Mouse (Mus musculus) colon, adult 2 months (tissue): ENCODE data around the gene Mapkapk2. TPM values are rescaled to one million over a fixed set of nuclear protein-coding genes. Genes with fewer than 3 reads are reported as not detected.

ENCODE experiments used
- polyA plus RNA-seq: library from polyadenylated mRNA; depleted of rRNA; stranded (reverse); fragments of >200 nt; gene quantifications from 2 replicates; pipeline ENCODE4 v1.2.3, GENCODE M21; 2012; rRNA removed

Gene Mapkapk2
- polyA plus RNA-seq: 67.5 and 75.8 TPM in 2 replicates

DNA sequence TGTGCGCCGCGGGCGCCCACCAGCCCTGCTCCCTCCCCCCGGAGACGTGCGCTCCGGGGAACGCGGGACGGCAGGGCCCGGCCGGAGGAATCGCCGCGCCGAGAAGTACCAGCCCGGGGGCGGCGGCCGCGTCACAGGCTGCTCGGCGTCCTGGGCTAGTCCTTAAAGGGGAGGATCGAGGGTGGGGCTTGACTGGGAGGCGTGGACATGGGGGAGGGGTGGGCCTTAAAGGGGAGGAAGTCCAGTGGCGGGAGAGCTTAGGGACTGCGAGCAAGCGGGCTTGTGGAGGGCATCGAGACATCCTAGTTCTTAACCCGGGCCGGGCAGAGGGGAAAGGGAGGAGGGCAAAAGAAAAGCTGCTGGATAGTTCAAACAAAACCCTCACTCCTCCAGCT lies at the start of gene Mapkapk2:
Gene Mapkapk2, minus strand, starts transcription at position 127 of the 395 bp plus-strand sequence.

DNA sequence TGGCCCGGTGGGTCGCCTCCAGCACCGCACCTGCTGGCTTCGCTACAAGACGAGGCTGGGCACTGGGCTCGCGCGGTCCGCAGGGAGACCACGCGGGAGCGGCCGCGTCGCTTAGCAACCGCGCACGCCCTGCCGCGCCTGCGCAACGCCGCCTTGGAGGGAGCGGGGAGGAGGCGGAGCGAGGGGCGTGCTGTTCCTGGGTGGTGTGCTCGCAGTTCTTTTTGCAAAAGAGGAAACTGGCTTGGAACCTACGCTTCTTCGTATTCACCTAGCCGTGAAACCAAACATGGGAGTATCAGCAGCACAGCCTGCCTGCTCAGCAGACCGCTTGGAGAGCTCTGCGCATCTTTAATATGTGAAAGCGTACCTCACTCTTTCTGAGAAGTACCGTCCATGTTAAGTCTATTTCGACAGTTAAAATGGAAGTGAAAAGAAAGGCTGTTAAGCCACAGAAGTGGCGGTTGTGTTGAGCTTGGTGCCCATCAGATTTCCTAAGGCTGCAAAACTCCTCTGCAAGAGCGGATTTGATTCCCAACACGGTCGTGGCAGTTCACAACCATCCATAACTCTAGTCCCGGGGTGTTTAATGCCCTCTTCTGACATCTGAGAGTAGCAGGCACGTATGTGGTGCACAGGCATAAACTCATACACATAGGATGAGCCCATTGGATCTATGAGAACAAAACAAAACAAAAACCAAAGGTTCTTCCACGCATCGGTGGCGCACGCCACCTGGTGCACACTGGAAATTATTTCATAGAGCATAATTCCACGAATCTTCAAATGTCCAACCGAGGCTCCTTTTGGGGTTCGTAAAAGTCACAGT lies 40.8 kb upstream of the Mapkapk2 start, which contains the start of gene Dyrk3:
Gene Dyrk3, minus strand, starts transcription at position 150 of the 826 bp plus-strand sequence.

GRCm38 (mm10) chr1:131019492-131020098 lies 78.0 kb downstream of the Mapkapk2 start, which contains the start of gene Il10:
Gene Il10, plus strand, starts transcription at chr1:131019845.

Other genes starting within 250 kb of the Mapkapk2 start
- 9.3 and 13.9 TPM in 2 replicates for gene Fcmr, start 232.2 kb downstream of the Mapkapk2 start, polyA plus RNA-seq
- not detected in 2 replicates for gene Il24, start 210.4 kb downstream of the Mapkapk2 start, polyA plus RNA-seq
- gene Il20, start 186.4 kb downstream of the Mapkapk2 start, polyA plus RNA-seq: not detected in 2 replicates
- not detected in 2 replicates for gene Il19, start 157.7 kb downstream of the Mapkapk2 start, polyA plus RNA-seq
- 0.20 TPM in 1 of 2 replicates, not detected in the other for gene Il10, start 78.0 kb downstream of the Mapkapk2 start, polyA plus RNA-seq
- gene Dyrk3, start 40.5 kb upstream of the Mapkapk2 start, polyA plus RNA-seq: 0.63 and 0.71 TPM in 2 replicates
- 24.5 and 27.2 TPM in 2 replicates for gene Eif2d, start 55.4 kb upstream of the Mapkapk2 start, polyA plus RNA-seq
- 3.7 TPM in 2 replicates for gene Rassf5, start 147.4 kb upstream of the Mapkapk2 start, polyA plus RNA-seq
- gene Ikbke, start 181.8 kb upstream of the Mapkapk2 start, polyA plus RNA-seq: 28.0 and 34.3 TPM in 2 replicates